Mouse (Mus musculus) embryonic fibroblast, embryonic 13.5 days (primary cell): Measurements from ENCODE around the gene Kctd10.

Experiments
- CTCF ChIP-seq: IDR thresholded peaks from 2 replicates; pipeline ENCODE4 v1.5.1; 2011; ENCODE audit warnings: mild to moderate bottlenecking, control low read depth, low read length, moderate library complexity, borderline replicate concordance; ENCODE audit not compliant: insufficient read depth
- POLR2A ChIP-seq: IDR thresholded peaks from 2 replicates; pipeline ENCODE4 v1.6.1; 2011; ENCODE audit warnings: low read depth, mild to moderate bottlenecking, control low read depth, low read length, moderate library complexity

DNA sequence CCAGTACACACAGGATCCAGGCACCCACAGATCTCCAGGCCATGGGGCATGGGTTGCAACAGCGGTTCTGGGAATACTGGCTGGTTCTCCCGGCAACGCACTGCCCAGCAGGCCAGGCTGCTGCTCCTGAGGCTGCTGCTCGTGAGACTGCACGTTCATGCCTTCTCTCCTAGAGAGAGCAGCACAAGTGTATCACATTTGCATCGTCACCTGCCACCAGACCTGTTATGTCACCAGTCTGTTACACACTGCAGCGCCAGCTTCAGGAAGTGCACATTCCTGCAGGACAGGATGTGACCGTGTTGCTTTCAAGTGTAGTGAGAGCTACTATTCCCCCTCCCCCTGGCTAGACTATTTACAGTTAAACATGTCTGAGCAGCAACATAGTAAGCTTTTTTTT lies 36.5 kb upstream of the Kctd10 start:
- TF ChIP-seq CTCF (no peak), POLR2A (no peak)
